In the genomic region with DNA sequence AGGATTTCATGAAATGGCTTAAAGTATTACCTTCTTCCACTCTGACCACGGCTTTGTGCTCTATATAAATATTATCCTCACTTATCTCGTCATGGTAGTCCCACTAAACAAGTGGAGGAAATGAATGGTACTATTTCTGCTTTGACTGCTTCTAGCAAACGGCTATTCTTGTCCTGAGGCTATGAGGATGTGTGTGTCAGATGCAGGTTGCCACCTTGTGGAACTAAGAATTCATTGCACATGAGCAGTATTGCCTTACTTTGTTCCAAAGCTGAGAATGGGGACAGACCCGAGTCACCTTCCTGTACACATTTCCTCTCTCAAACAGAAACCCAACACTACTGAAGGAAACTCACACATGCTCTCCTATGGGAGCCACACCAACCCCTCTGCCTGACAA, we compare ENCODE assay signal across 10 mouse cellular contexts.
DNase-seq lines count a peak whose midpoint lies in the region; ATAC-seq and TF ChIP-seq lines count a peak whose summit lies in the region.
"Had no signal": no experiment of that assay in that cellular context is flagged by ENCODE, and none has a peak within 500 bp of the region (broad histone marks: within the 10 kb centered on the region; RNA-seq: fewer than 3 reads in every experiment).

No protein-coding gene starts in this region.

- H3K27ac ChIP-seq in forebrain, postnatal 0 days (ENCODE audit: low read depth, low read length): no peak overlapping the region
- no peak overlapping the region for H3K27ac ChIP-seq in limb, embryonic 14.5 days (replicated peaks; ENCODE audit: low read depth, low read length)
- H3K27ac ChIP-seq: embryonic facial prominence, embryonic 12.5 days; limb, embryonic 13.5 days had no signal

- H3K36me3 ChIP-seq in forebrain, postnatal 0 days (ENCODE audit: insufficient read depth): no peaks in the 10 kb centered on the region
- H3K36me3 ChIP-seq in limb, embryonic 14.5 days (ENCODE audit: control insufficient read depth, insufficient read depth, low read length): no peaks in the 10 kb centered on the region
- H3K36me3 ChIP-seq: embryonic facial prominence, embryonic 12.5 days; limb, embryonic 13.5 days had no signal

- H3K4me1 ChIP-seq in forebrain, postnatal 0 days (ENCODE audit: insufficient read depth): no peaks in the 10 kb centered on the region
- H3K4me1 ChIP-seq in limb, embryonic 14.5 days (ENCODE audit: control insufficient read depth, insufficient read depth, low read length): no peaks in the 10 kb centered on the region
- H3K4me1 ChIP-seq: embryonic facial prominence, embryonic 12.5 days; limb, embryonic 13.5 days had no signal

- no peaks in the 10 kb centered on the region for H3K27me3 ChIP-seq in forebrain, postnatal 0 days (ENCODE audit: insufficient read depth, low read length)
- no peaks in the 10 kb centered on the region for H3K27me3 ChIP-seq in limb, embryonic 14.5 days (ENCODE audit: control insufficient read depth, insufficient read depth, low read length)
- H3K27me3 ChIP-seq: embryonic facial prominence, embryonic 12.5 days had no signal

- TF ChIP-seq POLR2A in limb, embryonic 14.5 days (IDR thresholded peaks at IDR 0.05; ENCODE audit: borderline replicate concordance, extremely low read depth, insufficient read depth, insufficient read length): no peak

- H3K9ac ChIP-seq in forebrain, postnatal 0 days: no peak overlapping the region
- H3K9ac ChIP-seq in limb, embryonic 14.5 days (ENCODE audit: low read depth, low read length, severe bottlenecking): no peak overlapping the region
- H3K9ac ChIP-seq: embryonic facial prominence, embryonic 12.5 days; limb, embryonic 13.5 days had no signal

- no peaks in the 10 kb centered on the region for H3K9me3 ChIP-seq in forebrain, postnatal 0 days (ENCODE audit: low read length)
- H3K9me3 ChIP-seq in limb, embryonic 14.5 days (ENCODE audit: control insufficient read depth, low read length): no peaks in the 10 kb centered on the region
- H3K9me3 ChIP-seq: embryonic facial prominence, embryonic 12.5 days; limb, embryonic 13.5 days had no signal

- WGBS in forebrain, postnatal 0 days: 7% methylated on average over 4 of the region's 4 CpGs
- 10% methylated on average over 4 of the region's 4 CpGs for WGBS in limb, embryonic 14.5 days

- no peak overlapping the region for H3K4me2 ChIP-seq in forebrain, postnatal 0 days (ENCODE audit: low read depth)
- no peak overlapping the region for H3K4me2 ChIP-seq in limb, embryonic 14.5 days (replicated peaks; ENCODE audit: low read depth, low read length, severe bottlenecking)
- H3K4me2 ChIP-seq: embryonic facial prominence, embryonic 12.5 days; limb, embryonic 13.5 days had no signal

- no peak overlapping the region for H3K4me3 ChIP-seq in forebrain, postnatal 0 days (ENCODE audit: low read depth, low read length)
- H3K4me3 ChIP-seq in limb, embryonic 14.5 days (replicated peaks; ENCODE audit: low read length): no peak overlapping the region
- H3K4me3 ChIP-seq: embryonic facial prominence, embryonic 12.5 days; limb, embryonic 13.5 days had no signal

- TF ChIP-seq CTCF in forebrain, postnatal 0 days (IDR thresholded peaks at IDR 0.05; ENCODE audit: low read depth): peak; percentile 90

- peak; percentile 38 for DNase-seq in kidney, adult 9 months
- no peak for DNase-seq in kidney, adult 18-20 months
- peak; percentile 7 for DNase-seq in CD4-positive helper T cell, adult 2 months (ENCODE audit: low read depth, low spot score)
- DNase-seq in forebrain, postnatal 0 days: peak; percentile 65
- DNase-seq in limb, embryonic 14.5 days (ENCODE audit: low spot score): peak; percentile 56

- peak; percentile 49 for ATAC-seq in activated CD4-positive, CD25-positive, alpha-beta regulatory T cell, adult 4 months
- peak; percentile 84 for ATAC-seq in forebrain, postnatal 0 days
- ATAC-seq in limb, embryonic 14.5 days (ENCODE audit: low FRiP score, low read depth): peak; percentile 57; the same call in 1 of the 2 replicates
- peak; percentile 58; the same call in 1 of the 2 replicates for ATAC-seq in neutrophil, adult 5-6 weeks (ENCODE audit: extremely low read depth, insufficient number of reproducible peaks, low FRiP score, poor library complexity, severe bottlenecking)
- ATAC-seq in erythroblast, adult 5-6 weeks (replicated peaks; ENCODE audit: low FRiP score, poor library complexity, severe bottlenecking): no peak
